8 mouse cellular contexts compared by ENCODE assay signal in genomic region chr10:22730992-22731271, GRCm38 (mm10). TPM values are rescaled to one million over a fixed set of nuclear protein-coding genes. Genes with fewer than 3 reads are reported as not detected.
DNase-seq lines count a peak whose midpoint lies in the region; ATAC-seq and TF ChIP-seq lines count a peak whose summit lies in the region.

No protein-coding gene starts in this region.

- TF ChIP-seq POLR2A in small intestine, adult 2 months (IDR thresholded peaks at IDR 0.05; ENCODE audit: low read depth, low read length): no peak

- H3K9me3 ChIP-seq in lung, postnatal 0 days (ENCODE audit: low read length): no peaks in the 10 kb centered on the region
- no peaks in the 10 kb centered on the region for H3K9me3 ChIP-seq in limb, embryonic 15.5 days

- peak overlapping the region; percentile 98 for H3K4me3 ChIP-seq in lung, postnatal 0 days (ENCODE audit: low read depth, low read length)
- H3K4me3 ChIP-seq in limb, embryonic 15.5 days: peak overlapping the region; percentile 96
- peak overlapping the region; percentile 94 for H3K4me3 ChIP-seq in small intestine, adult 2 months (ENCODE audit: low read depth, low read length)

- no peaks in the 10 kb centered on the region for H3K27me3 ChIP-seq in lung, postnatal 0 days (replicated peaks; ENCODE audit: insufficient read depth, low read length)
- H3K27me3 ChIP-seq in limb, embryonic 15.5 days: no peaks in the 10 kb centered on the region
- no peaks in the 10 kb centered on the region for H3K27me3 ChIP-seq in small intestine, adult 2 months (ENCODE audit: control insufficient read depth, insufficient read depth, low read length)

- WGBS in lung, postnatal 0 days: 0% methylated on average over 29 of the region's 33 CpGs
- 0% methylated on average over 33 of the region's 33 CpGs for WGBS in limb, embryonic 15.5 days
- 2% methylated on average over 33 of the region's 33 CpGs for WGBS in small intestine, adult 2 months

- DNase-seq in lung, postnatal 0 days (ENCODE audit: low spot score): no peak
- no peak for DNase-seq in lung, postnatal 4 days
- no peak for DNase-seq in cerebellum, adult 18-20 months
- no peak for DNase-seq in cerebellum, postnatal 4 days (ENCODE audit: low spot score in 2 of 2)

- TF ChIP-seq EP300 in lung, postnatal 0 days (IDR thresholded peaks at IDR 0.05): no peak

- peak overlapping the region; percentile 91 for H3K9ac ChIP-seq in lung, postnatal 0 days (replicated peaks; ENCODE audit: low read depth)
- peak overlapping the region; percentile 98 for H3K9ac ChIP-seq in limb, embryonic 15.5 days

- no peak for TF ChIP-seq CTCF in lung, postnatal 0 days (IDR thresholded peaks at IDR 0.05)
- TF ChIP-seq CTCF in small intestine, adult 2 months (IDR thresholded peaks at IDR 0.05; ENCODE audit: extremely low read depth, insufficient read length, insufficient replicate concordance, low read depth, low read length): no peak

- peak; percentile 40 for ATAC-seq in lung, postnatal 0 days
- peak; percentile 46 for ATAC-seq in erythroid progenitor cell, adult 5-6 weeks (replicated peaks; ENCODE audit: low FRiP score, poor library complexity, severe bottlenecking)
- peak; percentile 24; the same call in 1 of the 2 replicates for ATAC-seq in limb, embryonic 15.5 days (ENCODE audit: insufficient number of reproducible peaks, low FRiP score, low TSS enrichment, low read depth)
- no peak for ATAC-seq in megakaryocyte-erythroid progenitor cell, adult 5-6 weeks (replicated peaks; ENCODE audit: low FRiP score, low TSS enrichment, poor library complexity, severe bottlenecking)

- no peaks in the 10 kb centered on the region for H3K36me3 ChIP-seq in lung, postnatal 0 days (ENCODE audit: insufficient read depth, low read length)
- H3K36me3 ChIP-seq in limb, embryonic 15.5 days: no peaks in the 10 kb centered on the region
- H3K36me3 ChIP-seq in small intestine, adult 2 months (ENCODE audit: control insufficient read depth, insufficient read depth, low read length): no peaks in the 10 kb centered on the region

- H3K4me1 ChIP-seq in lung, postnatal 0 days (ENCODE audit: insufficient read depth, low read depth, low read length): peaks cover 8% of the 10 kb centered on the region
- peaks cover 22% of the 10 kb centered on the region for H3K4me1 ChIP-seq in limb, embryonic 15.5 days
- peaks cover 2% of the 10 kb centered on the region; the same call in 1 of the 2 replicates for H3K4me1 ChIP-seq in small intestine, adult 2 months (ENCODE audit: control insufficient read depth, insufficient read depth, insufficient read length, low read length)

- H3K4me2 ChIP-seq in lung, postnatal 0 days (replicated peaks; ENCODE audit: low read depth, low read length): peak overlapping the region; percentile 90
- H3K4me2 ChIP-seq in limb, embryonic 15.5 days: peak overlapping the region; percentile 69

- H3K27ac ChIP-seq in lung, postnatal 0 days (ENCODE audit: low read length): peak overlapping the region; percentile 94
- peak overlapping the region; percentile 88 for H3K27ac ChIP-seq in limb, embryonic 15.5 days
- peak overlapping the region; percentile 57 for H3K27ac ChIP-seq in small intestine, adult 2 months (ENCODE audit: insufficient read depth, low read depth, low read length)

RNA-seq across cellular contexts. Expression of gene Tbpl1, which starts 0.8 kb away (rescaled TPM):
- polyA plus RNA-seq in lung, postnatal 0 days (2015; fragmentation: Nextera tagmentation; extraction: Ambion mirVana): 42.2 and 44.7 TPM in 2 replicates
- 18.7 and 20.5 TPM in 2 replicates for total RNA-seq in erythroid progenitor cell, adult 5-6 weeks (2015; ENCODE audit: low replicate concordance)
- total RNA-seq in erythroid progenitor cell, adult 5-6 weeks (2017; ENCODE audit: low replicate concordance): 16.3 and 21.1 TPM in 2 replicates
- polyA plus RNA-seq in limb, embryonic 15.5 days (2015; fragmentation: Nextera tagmentation; extraction: Ambion mirVana): 53.3 and 53.9 TPM in 2 replicates
- polyA plus RNA-seq in small intestine, adult 2 months (2012; rRNA removed): 6.2 and 12.9 TPM in 2 replicates
- total RNA-seq in megakaryocyte-erythroid progenitor cell, adult 5-6 weeks (2014; fragmentation: Nextera tagmentation): 27.6 and 29.9 TPM in 2 replicates
- total RNA-seq in megakaryocyte-erythroid progenitor cell, adult 5-6 weeks (2017): 27.8 and 30.8 TPM in 2 replicates
